Mouse (Mus musculus): Measurements from ENCODE around the gene Gm20388. TPM values are rescaled to one million over a fixed set of nuclear protein-coding genes. Genes with fewer than 3 reads are reported as not detected.

The Gm20388 gene
- polyA plus RNA-seq, 1 experiment = not detected

DNA sequence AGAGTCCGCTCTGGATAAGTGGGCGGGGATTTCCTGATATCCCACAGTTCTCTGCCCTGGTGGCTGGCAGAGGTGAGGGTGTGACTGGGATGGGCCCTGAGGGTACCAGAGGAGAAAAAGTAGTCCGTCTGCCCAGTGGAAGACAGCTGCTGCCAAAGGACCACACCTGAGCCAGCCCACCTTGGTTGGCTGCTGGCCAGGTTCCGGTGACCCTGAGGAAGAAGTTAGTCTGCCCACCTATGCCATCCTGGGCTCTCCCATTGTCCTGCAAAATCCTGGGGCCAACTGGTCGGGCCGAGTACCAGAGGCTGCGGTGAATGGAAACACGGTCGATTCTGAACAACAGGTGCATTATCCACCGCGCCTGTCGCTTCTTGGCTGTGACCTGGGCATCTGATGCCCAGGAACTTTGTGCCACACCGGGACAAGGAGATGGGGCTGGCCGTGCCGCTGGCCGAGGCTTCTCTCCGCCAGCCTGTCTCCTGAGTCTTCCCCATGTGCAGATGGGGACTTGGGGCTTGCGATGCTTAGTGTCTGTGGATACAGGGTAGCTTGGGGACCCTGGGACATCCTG, 643.9 kb downstream of the Gm20388 start:
- 82% methylated on average over 18 of the region's 18 CpGs for WGBS
- TF ChIP-seq POLR2A (IDR thresholded peaks at IDR 0.05; ENCODE audit: insufficient read depth, low read depth, low read length) (no peak), CTCF (IDR thresholded peaks at IDR 0.05; ENCODE audit: insufficient read depth, low read depth, low read length) (no peak)
- Histone ChIP-seq H3K4me3 (ENCODE audit: insufficient read depth, low read depth, low read length) (no peak overlapping the region), H3K4me1 (ENCODE audit: control insufficient read depth, insufficient read depth, low read length) (peaks cover 100% of the 10 kb centered on the region), H3K27ac (ENCODE audit: insufficient read depth, low read depth, low read length) (no peak overlapping the region)

DNA sequence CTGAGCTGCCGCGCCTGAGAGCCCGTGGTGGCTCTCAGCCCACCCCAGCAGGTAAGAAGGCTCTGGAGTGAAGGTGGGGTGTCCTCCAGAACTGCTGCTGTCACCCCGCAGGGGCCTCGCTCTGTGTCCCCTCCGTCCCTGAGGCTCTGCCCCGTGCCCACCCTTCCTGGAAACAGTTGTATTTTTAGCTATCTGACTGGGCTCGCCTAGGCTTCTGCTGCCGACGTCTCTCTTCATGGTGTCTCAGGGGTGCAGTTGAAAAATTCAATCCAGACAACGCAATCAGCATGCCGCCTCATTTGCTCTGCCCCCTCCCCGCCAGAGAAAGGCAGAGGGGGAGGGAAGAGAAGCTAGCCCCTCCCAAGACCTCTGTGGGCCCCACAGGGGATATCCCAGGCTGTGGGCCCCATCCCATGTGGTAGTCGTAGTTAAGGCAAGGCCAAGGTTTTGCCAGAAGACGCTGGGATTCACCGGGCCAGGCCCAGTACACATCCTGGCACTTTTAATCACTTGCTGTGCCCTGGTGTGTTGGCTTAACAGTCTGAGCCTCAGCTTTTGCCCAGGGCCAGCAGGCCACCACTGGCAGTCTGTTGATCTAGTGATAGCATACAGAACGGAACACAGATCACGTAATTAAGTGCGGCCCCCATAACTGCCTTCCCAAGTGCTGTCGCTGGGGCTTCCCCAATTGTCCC, 645.7 kb downstream of the Gm20388 start:
- WGBS = 42% methylated on average over 20 of the region's 20 CpGs
- no peak for TF ChIP-seq POLR2A (IDR thresholded peaks at IDR 0.05; ENCODE audit: insufficient read depth, low read depth, low read length)
- no peak for TF ChIP-seq CTCF (IDR thresholded peaks at IDR 0.05; ENCODE audit: insufficient read depth, low read depth, low read length)
- Histone ChIP-seq H3K4me3 (ENCODE audit: insufficient read depth, low read depth, low read length) (no peak overlapping the region), H3K27ac (ENCODE audit: insufficient read depth, low read depth, low read length) (peak overlapping the region; percentile 49), H3K4me1 (ENCODE audit: control insufficient read depth, insufficient read depth, low read length) (peaks cover 100% of the 10 kb centered on the region)

DNA sequence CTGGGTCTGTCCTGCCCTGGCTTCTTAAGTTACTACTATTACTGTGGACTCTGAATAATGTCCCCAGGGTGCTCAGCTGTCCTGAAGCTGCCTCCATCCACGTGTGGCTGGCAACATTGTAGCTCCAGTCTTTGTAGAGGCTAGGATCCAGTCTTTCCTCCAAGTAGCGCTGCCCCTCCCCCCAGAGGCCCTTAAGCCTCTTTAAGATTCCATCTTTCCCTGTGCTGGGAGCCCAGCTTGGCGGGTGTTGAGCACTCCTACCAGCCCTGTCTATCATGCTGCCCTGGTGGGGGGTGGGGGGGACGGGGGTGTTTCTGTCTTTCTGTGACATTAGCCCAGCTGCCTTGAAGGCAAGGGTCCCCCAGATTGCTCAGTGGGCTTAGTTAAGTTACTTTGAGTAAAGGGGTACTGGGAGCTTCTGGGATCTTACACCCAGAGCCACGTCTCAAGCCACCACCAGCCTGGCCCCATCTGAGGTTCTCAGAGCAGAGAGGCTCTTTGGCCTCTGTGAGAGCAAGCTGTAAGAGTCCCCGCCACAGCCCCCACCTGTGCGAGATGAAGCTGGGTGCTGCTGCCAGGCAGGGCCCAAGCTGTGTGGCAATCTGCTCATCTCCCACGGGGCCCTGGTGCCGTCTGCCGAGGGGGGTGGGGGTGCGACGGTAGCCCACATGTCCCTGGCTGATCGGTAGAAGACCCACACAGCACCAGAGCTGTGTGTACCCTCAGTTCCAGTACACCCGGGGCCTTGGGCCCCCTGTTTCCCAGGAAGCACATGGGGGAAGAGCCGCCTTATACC, 646.7 kb downstream of the Gm20388 start:
- H3K4me3 ChIP-seq (ENCODE audit: insufficient read depth, low read depth, low read length) = no peak overlapping the region
- H3K4me1 ChIP-seq (ENCODE audit: control insufficient read depth, insufficient read depth, low read length) = peaks cover 100% of the 10 kb centered on the region
- WGBS = 35% methylated on average over 15 of the region's 15 CpGs

DNA sequence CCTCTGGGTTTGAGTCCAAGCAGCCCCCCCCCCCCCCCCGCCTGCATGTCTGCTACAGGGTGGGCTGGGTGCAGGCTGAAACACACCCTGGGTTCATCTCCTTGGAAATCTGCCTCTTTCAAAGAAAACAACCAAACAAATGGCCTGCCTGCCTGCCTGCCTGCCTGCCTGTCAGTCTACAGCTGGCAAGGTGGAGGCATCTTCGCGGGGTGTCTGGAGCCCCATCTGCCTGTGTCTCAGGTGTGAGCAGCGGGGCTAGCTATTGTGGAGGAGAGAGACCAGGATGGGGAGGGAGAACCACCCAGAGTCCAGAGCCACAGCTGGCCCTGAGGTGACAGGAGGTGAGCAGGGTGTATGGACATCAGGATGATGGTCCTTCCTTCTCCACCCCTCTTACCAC, 647.5 kb downstream of the Gm20388 start:
- Histone ChIP-seq H3K4me3 (ENCODE audit: insufficient read depth, low read depth, low read length) (no peak overlapping the region), H3K4me1 (ENCODE audit: control insufficient read depth, insufficient read depth, low read length) (peaks cover 100% of the 10 kb centered on the region), H3K27ac (ENCODE audit: insufficient read depth, low read depth, low read length) (no peak overlapping the region)
- TF ChIP-seq CTCF (IDR thresholded peaks at IDR 0.05; ENCODE audit: insufficient read depth, low read depth, low read length) (no peak), POLR2A (IDR thresholded peaks at IDR 0.05; ENCODE audit: insufficient read depth, low read depth, low read length) (no peak)
- 67% methylated on average over 4 of the region's 4 CpGs for WGBS

More for the DNA sequence above, 646.7 kb downstream of the Gm20388 start:
- TF ChIP-seq CTCF (IDR thresholded peaks at IDR 0.05; ENCODE audit: insufficient read depth, low read depth, low read length) (no peak), POLR2A (IDR thresholded peaks at IDR 0.05; ENCODE audit: insufficient read depth, low read depth, low read length) (no peak)
- H3K27ac ChIP-seq (ENCODE audit: insufficient read depth, low read depth, low read length) = no peak overlapping the region

DNA sequence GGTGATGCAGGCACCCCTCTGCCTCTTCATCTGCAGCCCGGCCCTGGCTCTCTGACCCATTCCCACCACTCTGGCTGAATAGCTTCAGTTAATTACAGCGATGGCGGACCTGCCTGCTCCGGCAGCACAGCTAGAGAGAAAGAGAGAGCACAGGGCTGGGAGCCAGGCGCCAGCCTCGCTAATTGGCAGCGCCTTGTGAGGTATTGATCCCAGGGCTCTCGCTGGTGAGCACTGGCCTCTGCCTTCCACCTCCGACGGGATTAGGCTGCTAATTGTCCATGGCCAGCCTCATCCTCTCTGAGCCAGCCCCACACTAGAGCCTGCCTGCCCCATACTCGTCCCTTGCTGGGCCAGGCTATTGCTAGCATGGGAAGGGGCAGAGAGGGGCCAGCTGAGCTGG, 649.0 kb downstream of the Gm20388 start:
- TF ChIP-seq CTCF (IDR thresholded peaks at IDR 0.05; ENCODE audit: insufficient read depth, low read depth, low read length) (no peak), POLR2A (IDR thresholded peaks at IDR 0.05; ENCODE audit: insufficient read depth, low read depth, low read length) (no peak)
- Histone ChIP-seq H3K27ac (ENCODE audit: insufficient read depth, low read depth, low read length) (no peak overlapping the region), H3K4me1 (ENCODE audit: control insufficient read depth, insufficient read depth, low read length) (peaks cover 100% of the 10 kb centered on the region), H3K4me3 (ENCODE audit: insufficient read depth, low read depth, low read length) (no peak overlapping the region)
- 45% methylated on average over 11 of the region's 11 CpGs for WGBS

DNA sequence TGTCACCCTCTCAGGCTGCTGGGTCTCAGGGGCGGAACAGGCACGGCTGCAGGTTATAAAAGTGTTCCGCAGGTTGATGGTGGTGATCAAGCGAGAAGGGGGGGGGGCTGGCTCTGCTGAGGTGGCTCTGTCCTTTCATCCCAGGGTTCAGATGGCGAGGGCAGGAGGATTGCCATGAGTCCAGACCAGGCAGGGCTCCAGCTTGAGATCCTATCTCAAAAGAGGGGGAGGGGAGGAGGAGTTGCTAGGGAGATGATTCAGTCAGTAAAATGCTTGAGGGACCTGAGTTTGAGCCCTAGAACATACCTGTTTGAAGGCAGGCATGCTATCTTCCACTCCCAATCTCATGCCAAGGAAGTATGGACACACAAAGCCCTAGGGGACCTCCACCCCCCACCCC, 649.9 kb downstream of the Gm20388 start:
- H3K4me3 ChIP-seq (ENCODE audit: insufficient read depth, low read depth, low read length) = no peak overlapping the region
- H3K4me1 ChIP-seq (ENCODE audit: control insufficient read depth, insufficient read depth, low read length) = peaks cover 99% of the 10 kb centered on the region
- H3K27ac ChIP-seq (ENCODE audit: insufficient read depth, low read depth, low read length) = no peak overlapping the region
- TF ChIP-seq POLR2A (IDR thresholded peaks at IDR 0.05; ENCODE audit: insufficient read depth, low read depth, low read length) (no peak), CTCF (IDR thresholded peaks at IDR 0.05; ENCODE audit: insufficient read depth, low read depth, low read length) (no peak)
- WGBS = 90% methylated on average over 5 of the region's 5 CpGs

DNA sequence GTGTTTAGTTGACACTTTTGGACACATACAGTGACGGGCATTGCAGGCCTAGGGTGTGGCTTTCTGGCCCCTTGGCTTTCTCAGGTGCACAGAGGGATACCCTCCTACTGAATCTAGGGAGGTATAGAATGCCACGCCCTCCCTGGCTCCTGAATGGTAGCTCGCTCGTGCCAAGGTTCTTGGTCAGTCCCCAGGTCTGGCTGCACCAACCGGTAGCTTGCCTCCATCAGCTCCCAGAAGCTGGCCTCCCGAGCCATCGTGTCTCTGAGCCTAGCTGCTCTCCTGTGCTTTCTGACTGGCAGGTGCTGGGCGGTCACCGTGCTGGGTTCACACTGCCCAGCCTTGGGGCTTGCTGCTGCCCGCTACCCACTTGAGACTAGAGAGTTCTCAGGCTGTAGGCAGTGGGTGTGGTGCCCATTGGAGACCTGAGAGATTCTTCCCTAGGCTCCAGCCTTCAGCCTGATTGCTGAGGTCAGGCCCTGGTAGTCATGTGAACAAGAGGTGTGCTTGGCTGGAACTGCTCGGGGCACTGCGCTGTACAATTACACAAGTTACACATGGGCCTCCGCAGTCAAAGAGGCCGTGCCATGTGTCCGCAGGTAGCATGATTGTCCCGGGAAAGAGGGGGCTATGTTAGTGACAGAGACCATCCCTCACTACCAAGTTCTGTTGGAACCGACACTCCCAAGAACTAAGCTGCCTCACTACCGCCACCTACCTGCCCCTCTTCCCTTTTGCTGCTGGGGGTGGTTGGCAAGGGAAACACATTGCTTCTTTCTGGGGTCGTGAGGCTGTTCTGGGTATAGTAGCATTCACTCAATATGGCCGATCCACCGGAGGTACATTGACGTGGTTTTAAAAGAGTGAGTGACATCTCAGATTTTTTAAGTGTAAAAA, 651.1 kb downstream of the Gm20388 start:
- H3K27ac ChIP-seq (ENCODE audit: insufficient read depth, low read depth, low read length) = no peak overlapping the region
- peaks cover 91% of the 10 kb centered on the region for H3K4me1 ChIP-seq (ENCODE audit: control insufficient read depth, insufficient read depth, low read length)
- no peak overlapping the region for H3K4me3 ChIP-seq (ENCODE audit: insufficient read depth, low read depth, low read length)
- whole genome bisulfite sequencing = 77% methylated on average over 22 of the region's 22 CpGs
- peak; percentile 50; the same call in 1 of the 2 replicates for TF ChIP-seq CTCF (IDR thresholded peaks at IDR 0.05; ENCODE audit: insufficient read depth, low read depth, low read length)
- no peak for TF ChIP-seq POLR2A (IDR thresholded peaks at IDR 0.05; ENCODE audit: insufficient read depth, low read depth, low read length)

DNA sequence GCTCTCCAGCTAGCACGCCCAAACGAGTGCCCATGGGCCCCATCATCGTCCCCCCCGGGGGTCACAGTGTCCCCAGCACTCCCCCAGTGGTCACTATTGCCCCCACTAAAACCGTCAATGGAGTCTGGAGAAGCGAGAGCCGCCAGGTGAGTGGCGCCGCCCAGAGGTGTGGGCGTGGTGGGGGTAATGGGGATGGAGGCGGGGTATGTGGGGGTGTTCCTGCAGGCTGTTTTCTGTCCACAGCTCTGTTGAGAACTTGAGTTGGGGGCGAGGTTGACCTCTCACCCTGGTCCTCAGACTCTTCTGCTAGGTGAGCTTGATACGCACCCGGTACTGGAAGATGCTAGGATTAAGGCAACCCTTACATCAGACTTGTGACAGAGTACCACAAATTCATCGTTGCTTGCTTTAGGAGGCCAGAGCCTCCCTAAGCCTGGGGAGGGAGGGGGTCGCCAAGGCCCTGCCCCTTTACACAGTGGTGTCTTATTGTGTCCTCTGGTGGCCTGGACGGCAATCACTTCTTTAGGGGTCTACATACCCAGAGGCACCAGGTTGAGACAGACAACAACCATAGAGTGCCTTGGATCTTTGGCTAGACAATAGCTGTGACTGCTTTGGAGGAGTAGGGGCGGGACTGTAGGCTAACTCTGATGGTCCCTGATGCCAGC, 652.2 kb downstream of the Gm20388 start:
- Histone ChIP-seq H3K4me1 (ENCODE audit: control insufficient read depth, insufficient read depth, low read length) (peaks cover 82% of the 10 kb centered on the region), H3K27ac (ENCODE audit: insufficient read depth, low read depth, low read length) (peak overlapping the region; percentile 83), H3K4me3 (ENCODE audit: insufficient read depth, low read depth, low read length) (no peak overlapping the region)
- no peak for TF ChIP-seq POLR2A (IDR thresholded peaks at IDR 0.05; ENCODE audit: insufficient read depth, low read depth, low read length)
- no peak for TF ChIP-seq CTCF (IDR thresholded peaks at IDR 0.05; ENCODE audit: insufficient read depth, low read depth, low read length)
- 78% methylated on average over 18 of the region's 18 CpGs for WGBS

Measured in olfactory bulb, adult 2 months (tissue).